Mouse (Mus musculus): ENCODE data around the gene Akr1c13. TPM values are rescaled to one million over a fixed set of nuclear protein-coding genes. Genes with fewer than 3 reads are reported as not detected.

Gene Akr1c13
- 46.2 and 50.8 TPM in 2 replicates for polyA plus RNA-seq (2015; fragmentation: Nextera tagmentation; extraction: Ambion mirVana)

DNA sequence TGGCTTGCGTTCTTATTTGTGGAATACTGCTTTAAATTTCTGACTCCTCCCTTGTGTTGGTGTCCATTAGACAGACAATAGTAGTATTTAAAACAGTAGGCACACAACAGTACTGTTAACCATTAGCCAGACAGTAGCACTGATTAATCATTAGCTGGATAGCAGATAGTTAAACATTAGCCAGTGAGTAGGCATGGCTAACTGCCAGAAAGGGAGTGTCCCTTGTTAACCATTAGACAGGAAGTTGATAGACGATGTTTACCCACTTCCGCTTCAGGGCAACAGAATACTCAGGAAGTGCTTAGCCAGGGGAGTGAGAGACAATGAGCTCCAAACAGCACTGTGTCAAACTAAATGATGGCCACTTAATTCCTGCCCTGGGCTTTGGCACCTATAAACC is at the start of gene Akr1c13:
Gene Akr1c13, plus strand, starts transcription at position 247 of the 400 bp plus-strand sequence.

DNA sequence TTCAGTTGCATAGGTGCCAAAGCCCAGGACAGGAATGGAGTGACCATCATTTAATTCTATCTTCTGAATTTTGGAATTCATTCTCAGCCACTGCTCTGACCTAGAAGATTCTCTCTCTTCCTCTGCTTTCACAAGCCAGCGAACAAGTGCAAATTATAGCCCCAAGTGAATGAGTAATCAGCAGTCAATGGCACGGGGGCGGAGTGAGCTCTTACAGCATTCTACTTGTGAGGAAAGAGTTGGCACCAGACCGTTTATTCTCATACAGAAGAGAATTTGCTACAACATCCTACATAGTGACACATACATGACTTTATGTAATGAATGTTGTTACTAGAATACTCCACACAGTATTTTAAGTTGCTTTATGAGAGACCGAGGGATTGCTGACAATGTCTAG is 40.4 kb upstream of the Akr1c13 start, which contains the start of gene Akr1c18:
Gene Akr1c18, minus strand, starts transcription at position 137 of the 400 bp plus-strand sequence.

DNA sequence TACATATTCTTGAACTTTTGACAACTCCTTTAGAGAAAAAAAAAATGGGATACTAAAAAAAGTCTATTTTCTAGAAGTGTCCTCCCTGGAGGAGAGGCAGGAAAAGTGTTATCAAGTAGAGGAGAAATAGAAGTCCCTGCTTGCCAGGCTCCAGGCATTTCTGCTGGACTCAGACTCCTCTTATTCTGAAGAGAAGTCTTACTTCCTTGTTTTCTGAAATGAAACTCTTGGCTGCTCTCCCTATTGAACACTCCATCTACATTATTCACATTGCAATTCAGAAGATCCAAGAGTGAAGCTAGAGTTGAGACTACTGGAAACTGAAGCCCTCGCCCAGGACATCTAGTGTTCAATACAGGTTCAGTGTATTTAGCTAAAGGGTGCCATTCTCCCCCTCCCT is 37.5 kb downstream of the Akr1c13 start, which contains the start of gene Akr1c19:
Gene Akr1c19, plus strand, starts transcription at position 260 of the 400 bp plus-strand sequence.

Other genes with a start within 250 kb of the Akr1c13 start
- not detected in 2 replicates for gene Ucn3, start 245.8 kb upstream of the Akr1c13 start, polyA plus RNA-seq (2015; fragmentation: Nextera tagmentation; extraction: Ambion mirVana)
- gene Akr1c14, start 142.1 kb upstream of the Akr1c13 start, polyA plus RNA-seq (2015; fragmentation: Nextera tagmentation; extraction: Ambion mirVana), result 10.3 and 24.3 TPM in 2 replicates
- 48.1 and 52.5 TPM in 2 replicates for gene Akr1c18, start 40.5 kb upstream of the Akr1c13 start, polyA plus RNA-seq (2015; fragmentation: Nextera tagmentation; extraction: Ambion mirVana)
- gene Akr1c19, start 37.5 kb downstream of the Akr1c13 start, polyA plus RNA-seq (2015; fragmentation: Nextera tagmentation; extraction: Ambion mirVana), result 2.0 and 5.6 TPM in 2 replicates
- 1.9 and 3.9 TPM in 2 replicates for gene Akr1c12, start 88.3 kb downstream of the Akr1c13 start, polyA plus RNA-seq (2015; fragmentation: Nextera tagmentation; extraction: Ambion mirVana)
- gene Akr1c6, start 243.2 kb downstream of the Akr1c13 start, polyA plus RNA-seq (2015; fragmentation: Nextera tagmentation; extraction: Ambion mirVana), result 0.80 and 0.99 TPM in 2 replicates